Comparison of ENCODE assay signal across 8 mouse cellular contexts in genomic region chr1:92474066-92474578, GRCm38 (mm10). TPM values are rescaled to one million over a fixed set of nuclear protein-coding genes. Genes with fewer than 3 reads are reported as not detected.
DNase-seq lines count a peak whose midpoint lies in the region; ATAC-seq and TF ChIP-seq lines count a peak whose summit lies in the region.

No protein-coding gene starts in this region.

- H3K9me3 ChIP-seq in lung, embryonic 14.5 days (ENCODE audit: low read depth, low read length): no peaks in the 10 kb centered on the region
- H3K9me3 ChIP-seq in embryonic facial prominence, embryonic 11.5 days (replicated peaks; ENCODE audit: control insufficient read depth, low read length): no peaks in the 10 kb centered on the region
- no peaks in the 10 kb centered on the region for H3K9me3 ChIP-seq in intestine, embryonic 14.5 days (ENCODE audit: control insufficient read depth, low read length)

- peaks cover 19% of the 10 kb centered on the region for H3K36me3 ChIP-seq in lung, embryonic 14.5 days (ENCODE audit: insufficient read depth)
- peaks cover 4% of the 10 kb centered on the region for H3K36me3 ChIP-seq in embryonic facial prominence, embryonic 11.5 days (replicated peaks; ENCODE audit: control insufficient read depth, insufficient read depth, low read depth, low read length)
- H3K36me3 ChIP-seq in intestine, embryonic 14.5 days (ENCODE audit: control insufficient read depth, insufficient read depth, low read length): peaks cover 18% of the 10 kb centered on the region

- peak overlapping the region; percentile 98 for H3K4me3 ChIP-seq in lung, embryonic 14.5 days (ENCODE audit: low read depth, low read length)
- peak overlapping the region; percentile 59 for H3K4me3 ChIP-seq in embryonic facial prominence, embryonic 11.5 days (ENCODE audit: low read depth, low read length)
- H3K4me3 ChIP-seq in intestine, embryonic 14.5 days (ENCODE audit: low read depth, low read length): peak overlapping the region; percentile 90

- ATAC-seq in lung, embryonic 14.5 days (ENCODE audit: insufficient read depth): peak; percentile 76
- peak; percentile 60 for ATAC-seq in embryonic facial prominence, embryonic 11.5 days (replicated peaks; ENCODE audit: insufficient number of reproducible peaks, low FRiP score, low TSS enrichment, low read depth)
- peak; percentile 64 for ATAC-seq in intestine, embryonic 14.5 days (replicated peaks; ENCODE audit: low FRiP score, low TSS enrichment, low read depth)
- ATAC-seq in monocyte, adult 5-6 weeks (replicated peaks; ENCODE audit: insufficient number of reproducible peaks, low FRiP score, low TSS enrichment, poor library complexity, severe bottlenecking): peak; percentile 7; the same call in 1 of the 2 replicates

- DNase-seq in lung, embryonic 14.5 days: peak; percentile 18
- no peak for DNase-seq in lung, postnatal 14 days
- peak; percentile 4 for DNase-seq in embryonic facial prominence, embryonic 11.5 days (ENCODE audit: low spot score)
- no peak for DNase-seq in intestine, embryonic 14.5 days (ENCODE audit: low spot score)
- no peak for DNase-seq in spleen, adult 18-20 months
- DNase-seq in gastrocnemius, postnatal 4 days (ENCODE audit: low spot score in 2 of 2): no peak
- no peak for DNase-seq in layer of hippocampus, postnatal 25 days (ENCODE audit: extremely low spot score in 1 of 2, low spot score in 1 of 2)

- H3K4me2 ChIP-seq in lung, embryonic 14.5 days: peak overlapping the region; percentile 91
- peak overlapping the region; percentile 76 for H3K4me2 ChIP-seq in embryonic facial prominence, embryonic 11.5 days (ENCODE audit: low read depth, low read length)
- peak overlapping the region; percentile 75 for H3K4me2 ChIP-seq in intestine, embryonic 14.5 days (ENCODE audit: low read length)

- peak overlapping the region; percentile 50; the same call in 1 of the 2 replicates for H3K27ac ChIP-seq in lung, embryonic 14.5 days (ENCODE audit: low read depth)
- H3K27ac ChIP-seq in embryonic facial prominence, embryonic 11.5 days (replicated peaks; ENCODE audit: low read depth, low read length): no peak overlapping the region
- H3K27ac ChIP-seq in intestine, embryonic 14.5 days (ENCODE audit: low read depth): 0 out of 2 replicates have a peak overlapping the region, but pooled peaks have one; percentile 38

- no peak for TF ChIP-seq CTCF in lung, embryonic 14.5 days (IDR thresholded peaks at IDR 0.05; ENCODE audit: low read depth)

- H3K4me1 ChIP-seq in lung, embryonic 14.5 days (ENCODE audit: insufficient read depth): peaks cover 3% of the 10 kb centered on the region; the same call in 1 of the 2 replicates
- H3K4me1 ChIP-seq in embryonic facial prominence, embryonic 11.5 days (ENCODE audit: control insufficient read depth, insufficient read depth, low read length): no peaks in the 10 kb centered on the region
- H3K4me1 ChIP-seq in intestine, embryonic 14.5 days (replicated peaks; ENCODE audit: control insufficient read depth, insufficient read depth, low read length): peaks cover 12% of the 10 kb centered on the region

- peak overlapping the region; percentile 95 for H3K9ac ChIP-seq in lung, embryonic 14.5 days
- peak overlapping the region; percentile 57 for H3K9ac ChIP-seq in embryonic facial prominence, embryonic 11.5 days (replicated peaks; ENCODE audit: low read length)
- H3K9ac ChIP-seq in intestine, embryonic 14.5 days (ENCODE audit: low read length): peak overlapping the region; percentile 98

- 6% methylated on average over 10 of the region's 10 CpGs for WGBS in lung, embryonic 14.5 days
- 4% methylated on average over 10 of the region's 10 CpGs for WGBS in embryonic facial prominence, embryonic 11.5 days
- 3% methylated on average over 10 of the region's 10 CpGs for WGBS in intestine, embryonic 14.5 days

- no peaks in the 10 kb centered on the region for H3K27me3 ChIP-seq in lung, embryonic 14.5 days (ENCODE audit: insufficient read depth, low read length)
- no peaks in the 10 kb centered on the region for H3K27me3 ChIP-seq in embryonic facial prominence, embryonic 11.5 days (ENCODE audit: control insufficient read depth, insufficient read depth, low read length)
- no peaks in the 10 kb centered on the region for H3K27me3 ChIP-seq in intestine, embryonic 14.5 days (replicated peaks; ENCODE audit: control insufficient read depth, insufficient read depth, low read length)

RNA-seq across cellular contexts. Expression of gene Ndufa10, which starts 0.5 kb away (rescaled TPM):
- 265 and 268 TPM in 2 replicates for polyA plus RNA-seq in lung, embryonic 14.5 days (2014; fragmentation: Nextera tagmentation; extraction: Ambion mirVana)
- polyA plus RNA-seq in embryonic facial prominence, embryonic 11.5 days (2014; fragmentation: Nextera tagmentation; extraction: Ambion mirVana): 275 and 332 TPM in 2 replicates
- 312 and 331 TPM in 2 replicates for polyA plus RNA-seq in intestine, embryonic 14.5 days (2014; fragmentation: Nextera tagmentation; extraction: Ambion mirVana)
- total RNA-seq in monocyte, adult 5-6 weeks (2017): 89.5 to 119 TPM (median 89.7 TPM) in 3 replicates
- 100 to 1,000 TPM; 338 to 372 TPM for total RNA-seq in gastrocnemius, postnatal 4 days (2021)
- total RNA-seq in layer of hippocampus, postnatal 25 days (2021): 100 to 1,000 TPM; 259 to 264 TPM

RNA-seq across cellular contexts. Expression of gene Olfr1416, which starts 10.8 kb away (rescaled TPM):
- polyA plus RNA-seq in lung, embryonic 14.5 days (2014; fragmentation: Nextera tagmentation; extraction: Ambion mirVana): not detected in 2 replicates
- not detected in 2 replicates for polyA plus RNA-seq in embryonic facial prominence, embryonic 11.5 days (2014; fragmentation: Nextera tagmentation; extraction: Ambion mirVana)
- polyA plus RNA-seq in intestine, embryonic 14.5 days (2014; fragmentation: Nextera tagmentation; extraction: Ambion mirVana): not detected in 2 replicates
- total RNA-seq in monocyte, adult 5-6 weeks (2017): not detected in 3 replicates
- not detected for total RNA-seq in gastrocnemius, postnatal 4 days (2021)
- not detected for total RNA-seq in layer of hippocampus, postnatal 25 days (2021)

RNA-seq across cellular contexts. Expression of gene Olfr1415, which starts 21.8 kb away (rescaled TPM):
- not detected in 2 replicates for polyA plus RNA-seq in lung, embryonic 14.5 days (2014; fragmentation: Nextera tagmentation; extraction: Ambion mirVana)
- not detected in 2 replicates for polyA plus RNA-seq in embryonic facial prominence, embryonic 11.5 days (2014; fragmentation: Nextera tagmentation; extraction: Ambion mirVana)
- polyA plus RNA-seq in intestine, embryonic 14.5 days (2014; fragmentation: Nextera tagmentation; extraction: Ambion mirVana): not detected in 2 replicates
- not detected in 3 replicates for total RNA-seq in monocyte, adult 5-6 weeks (2017)
- not detected for total RNA-seq in gastrocnemius, postnatal 4 days (2021)
- not detected for total RNA-seq in layer of hippocampus, postnatal 25 days (2021)

RNA-seq across cellular contexts. Expression of gene Olfr1414, which starts 44.3 kb away (rescaled TPM):
- polyA plus RNA-seq in lung, embryonic 14.5 days (2014; fragmentation: Nextera tagmentation; extraction: Ambion mirVana): not detected in 2 replicates
- polyA plus RNA-seq in embryonic facial prominence, embryonic 11.5 days (2014; fragmentation: Nextera tagmentation; extraction: Ambion mirVana): 0.22 TPM in 1 of 2 replicates, not detected in the other
- polyA plus RNA-seq in intestine, embryonic 14.5 days (2014; fragmentation: Nextera tagmentation; extraction: Ambion mirVana): not detected in 2 replicates
- total RNA-seq in monocyte, adult 5-6 weeks (2017): not detected in 3 replicates
- total RNA-seq in gastrocnemius, postnatal 4 days (2021): not detected
- total RNA-seq in layer of hippocampus, postnatal 25 days (2021): not detected

Comparison
In these comparisons a context has a peak if more than half of its experiments do, and no peak if none do; other contexts are left out.
1. DNase-seq: peak in lung, embryonic 14.5 days (single experiment) and embryonic facial prominence, embryonic 11.5 days (single experiment); none in lung, postnatal 14 days (single experiment), intestine, embryonic 14.5 days (single experiment), spleen, adult 18-20 months (0 of 2), gastrocnemius, postnatal 4 days (0 of 2) and layer of hippocampus, postnatal 25 days (0 of 2).
2. ATAC-seq: peak in every context shown above with its lines; median percentile 76 in lung, embryonic 14.5 days; 64 in intestine, embryonic 14.5 days; 60 in embryonic facial prominence, embryonic 11.5 days; 7 in monocyte, adult 5-6 weeks.
3. Peak in every context shown above with its lines, with median percentiles within 50 percentile points of each other: H3K4me2 ChIP-seq, H3K4me3 ChIP-seq and H3K9ac ChIP-seq.